Mouse (Mus musculus) bone marrow macrophage, adult 2 months (primary cell): Measurements from ENCODE around the gene Smad3.

Source experiments
- CTCF ChIP-seq: IDR thresholded peaks from 2 replicates; pipeline ENCODE4 v1.5.1; 2012; ENCODE audit warnings: low read depth, mild to moderate bottlenecking, low read length, moderate library complexity
- POLR2A ChIP-seq: IDR thresholded peaks from 2 replicates; pipeline ENCODE4 v1.6.1; 2012; ENCODE audit warnings: mild to moderate bottlenecking, low read depth, low read length, borderline replicate concordance

DNA sequence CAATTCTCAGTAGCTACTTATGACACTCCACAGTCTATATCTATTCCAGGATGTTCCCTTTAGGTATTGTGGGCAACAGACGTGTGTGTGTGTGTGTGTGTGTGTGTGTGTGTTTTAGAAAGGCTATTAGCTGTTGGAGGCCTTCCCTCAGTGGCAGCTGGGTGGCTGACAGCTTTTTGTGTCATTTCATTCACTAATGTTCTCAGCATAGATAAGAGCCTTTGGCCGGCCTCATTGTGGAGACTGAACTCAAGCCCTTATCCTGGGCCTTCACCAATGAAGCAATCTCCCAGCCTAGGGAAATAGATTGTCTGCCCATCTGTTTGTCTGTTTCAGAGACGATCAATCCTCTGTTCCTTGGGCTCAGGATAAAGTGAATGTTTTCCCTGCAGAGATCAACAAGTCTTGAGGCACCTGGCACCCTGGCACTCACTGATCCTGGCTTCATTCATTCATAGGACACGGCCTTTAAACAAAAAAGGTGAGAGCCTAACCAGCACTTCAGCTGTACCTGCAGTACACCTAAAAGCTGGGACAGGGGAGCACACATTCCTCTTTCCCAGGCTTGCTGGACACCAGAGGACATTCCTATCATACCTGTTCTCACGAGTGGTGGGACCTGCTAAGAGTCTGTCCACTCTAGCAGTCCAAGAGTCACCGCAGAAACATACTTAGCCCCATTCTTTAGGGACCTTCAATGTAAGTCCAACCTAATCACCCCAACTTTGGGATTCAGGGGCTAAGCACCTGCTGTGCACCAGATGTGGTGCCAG lies 52.6 kb downstream of the Smad3 start:
- TF ChIP-seq POLR2A (no peak), CTCF (no peak)
